Mouse (Mus musculus) adrenal gland (tissue): ENCODE data around the gene Gm20458.

ENCODE experiments used
- intact Hi-C: fragments of 180-260 bp; cut with DNase I; formaldehyde crosslinking; loops from one replicate; pipeline ENCODE4 v1.15.1; 2025

Gene Gm20458

GRCm38 (mm10) chr2:164433278-164433895, 27.4 kb upstream of the Gm20458 start:
- intact Hi-C loops = no loop called here

GRCm38 (mm10) chr2:164434681-164435080, 26.1 kb upstream of the Gm20458 start:
- intact Hi-C loops = no loop called here

GRCm38 (mm10) chr2:164435216-164436090, 25.3 kb upstream of the Gm20458 start:
- intact Hi-C loops = no loop called here

- intact Hi-C loops = no loop called here
These were observed 24.4 kb upstream of the Gm20458 start for GRCm38 (mm10) chr2:164436215-164436913.

GRCm38 (mm10) chr2:164436961-164437360, 23.8 kb upstream of the Gm20458 start:
- intact Hi-C loops = no loop called here

GRCm38 (mm10) chr2:164437710-164438109, 23.1 kb upstream of the Gm20458 start:
- intact Hi-C loops = no loop called here

GRCm38 (mm10) chr2:164438257-164438656, 22.5 kb upstream of the Gm20458 start:
- intact Hi-C loops = no loop called here

- intact Hi-C loops = no loop called here
These were observed 21.8 kb upstream of the Gm20458 start for GRCm38 (mm10) chr2:164439001-164439421.

GRCm38 (mm10) chr2:164440314-164440713, 20.5 kb upstream of the Gm20458 start:
- intact Hi-C loops = no loop called here

GRCm38 (mm10) chr2:164441155-164441554, 19.6 kb upstream of the Gm20458 start:
- intact Hi-C loops = no loop called here

- intact Hi-C loops = no loop called here
These were observed 19.0 kb upstream of the Gm20458 start for GRCm38 (mm10) chr2:164441731-164442130.

GRCm38 (mm10) chr2:164442315-164443050, 18.3 kb upstream of the Gm20458 start:
- intact Hi-C loops = no loop called here

- intact Hi-C loops = no loop called here
These were observed 17.7 kb upstream of the Gm20458 start for GRCm38 (mm10) chr2:164443051-164443437.

GRCm38 (mm10) chr2:164443460-164444000, 17.2 kb upstream of the Gm20458 start, which contains the start of gene Sdc4:
Gene Sdc4, minus strand, starts transcription at chr2:164443887.
- intact Hi-C loops = no loop called here

- intact Hi-C loops = no loop called here
These were observed 16.1 kb upstream of the Gm20458 start for GRCm38 (mm10) chr2:164444701-164445100.

GRCm38 (mm10) chr2:164445399-164446085, 15.2 kb upstream of the Gm20458 start:
- intact Hi-C loops = no loop called here

- intact Hi-C loops = no loop called here
These were observed 14.7 kb upstream of the Gm20458 start for GRCm38 (mm10) chr2:164446086-164446469.

GRCm38 (mm10) chr2:164448140-164448539, 12.6 kb upstream of the Gm20458 start:
- intact Hi-C loops = no loop called here

- intact Hi-C loops = no loop called here
These were observed 11.8 kb upstream of the Gm20458 start for GRCm38 (mm10) chr2:164448921-164449320.

GRCm38 (mm10) chr2:164449341-164450042, 11.3 kb upstream of the Gm20458 start:
- intact Hi-C loops = no loop called here
